Mouse (Mus musculus): ENCODE measurements around the gene Themis3. TPM values are rescaled to one million over a fixed set of nuclear protein-coding genes. Genes with fewer than 3 reads are reported as not detected.
"Not testable (repeated sequence)": the region's sequence is repeated elsewhere in the genome, so short reads cannot be mapped to it uniquely, and the experiment has no call there.

Themis3 gene
- polyA plus RNA-seq, 1 experiment from 2014 or later = not detected

GRCm38 (mm10) chr17:66523396-66523795 lies 71.0 kb downstream of the Themis3 start:
- Histone ChIP-seq H3K27me3 (ENCODE audit: control insufficient read depth, insufficient read depth, low read length) (no peaks in the 10 kb centered on the region), H3K4me1 (replicated peaks; ENCODE audit: control insufficient read depth, insufficient read depth, low read length) (no peaks in the 10 kb centered on the region), H3K27ac (ENCODE audit: low read depth, low read length) (no peak overlapping the region), H3K4me2 (replicated peaks; ENCODE audit: low read depth, low read length) (no peak overlapping the region), H3K9ac (ENCODE audit: low read depth, low read length) (no peak overlapping the region), H3K9me3 (ENCODE audit: control insufficient read depth, low read length) (no peaks in the 10 kb centered on the region), H3K4me3 (ENCODE audit: low read depth, low read length) (no peak overlapping the region), H3K36me3 (ENCODE audit: control insufficient read depth, insufficient read depth, low read length) (no peaks in the 10 kb centered on the region)
- DNase-seq (ENCODE audit: low spot score) (no peak), ATAC-seq (ENCODE audit: low FRiP score) (no peak)
- WGBS = 80% methylated on average over 5 of the region's 5 CpGs

- not testable (repeated sequence) for ATAC-seq (ENCODE audit: low FRiP score); H3K9me3 ChIP-seq (ENCODE audit: control insufficient read depth, low read length)
- 92% methylated on average over 1 of the region's 1 CpGs for WGBS
Observed at GRCm38 (mm10) chr17:66522631-66523030, 71.8 kb downstream of the Themis3 start.

GRCm38 (mm10) chr17:66519554-66520553 lies 74.6 kb downstream of the Themis3 start, which contains the start of gene Rab12:
TSS of gene Rab12 (minus strand) at chr17:66519729.
- H3K27ac ChIP-seq (ENCODE audit: low read depth, low read length) = peak within 1 kb of the TSS; percentile 51; the same call in 1 of the 2 replicates

More at GRCm38 (mm10) chr17:66522631-66523030, 71.8 kb downstream of the Themis3 start:
- not testable (repeated sequence) for DNase-seq (ENCODE audit: low spot score); H3K36me3 ChIP-seq (ENCODE audit: control insufficient read depth, insufficient read depth, low read length); H3K4me2 ChIP-seq (replicated peaks; ENCODE audit: low read depth, low read length); H3K9ac ChIP-seq (ENCODE audit: low read depth, low read length); H3K4me1 ChIP-seq (replicated peaks; ENCODE audit: control insufficient read depth, insufficient read depth, low read length); H3K27ac ChIP-seq (ENCODE audit: low read depth, low read length); H3K27me3 ChIP-seq (ENCODE audit: control insufficient read depth, insufficient read depth, low read length); H3K4me3 ChIP-seq (ENCODE audit: low read depth, low read length)

GRCm38 (mm10) chr17:66518877-66519553 lies 75.4 kb downstream of the Themis3 start:
- Histone ChIP-seq H3K27ac (ENCODE audit: low read depth, low read length) (peak overlapping the region; percentile 51; the same call in 1 of the 2 replicates), H3K9me3 (ENCODE audit: control insufficient read depth, low read length) (no peaks in the 10 kb centered on the region), H3K9ac (ENCODE audit: low read depth, low read length) (peak overlapping the region; percentile 95), H3K4me3 (ENCODE audit: low read depth, low read length) (peak overlapping the region; percentile 98), H3K4me2 (replicated peaks; ENCODE audit: low read depth, low read length) (peak overlapping the region; percentile 75), H3K4me1 (replicated peaks; ENCODE audit: control insufficient read depth, insufficient read depth, low read length) (no peaks in the 10 kb centered on the region), H3K36me3 (ENCODE audit: control insufficient read depth, insufficient read depth, low read length) (no peaks in the 10 kb centered on the region), H3K27me3 (ENCODE audit: control insufficient read depth, insufficient read depth, low read length) (no peaks in the 10 kb centered on the region)
- ATAC-seq (ENCODE audit: low FRiP score) (peak; percentile 73), DNase-seq (ENCODE audit: low spot score) (peak; percentile 58)
- WGBS = under 1% methylated on average over 38 of the region's 57 CpGs

More at GRCm38 (mm10) chr17:66519554-66520553, 74.6 kb downstream of the Themis3 start, which contains the start of gene Rab12:
- Histone ChIP-seq H3K27me3 (ENCODE audit: control insufficient read depth, insufficient read depth, low read length) (no peaks in the 10 kb centered on the region), H3K9me3 (ENCODE audit: control insufficient read depth, low read length) (no peaks in the 10 kb centered on the region), H3K4me3 (ENCODE audit: low read depth, low read length) (peak within 1 kb of the TSS; percentile 98), H3K36me3 (ENCODE audit: control insufficient read depth, insufficient read depth, low read length) (no peaks in the 10 kb centered on the region), H3K4me1 (replicated peaks; ENCODE audit: control insufficient read depth, insufficient read depth, low read length) (no peaks in the 10 kb centered on the region), H3K9ac (ENCODE audit: low read depth, low read length) (peak within 1 kb of the TSS; percentile 95), H3K4me2 (replicated peaks; ENCODE audit: low read depth, low read length) (peak within 1 kb of the TSS; percentile 75)
- 19% methylated on average over 30 of the region's 71 CpGs for WGBS
- peak; percentile 94 for DNase-seq (ENCODE audit: low spot score)
- ATAC-seq (ENCODE audit: low FRiP score) = peak; percentile 95

GRCm38 (mm10) chr17:66516953-66517352 lies 77.5 kb downstream of the Themis3 start:
- Histone ChIP-seq H3K4me3 (ENCODE audit: low read depth, low read length) (no peak overlapping the region), H3K27ac (ENCODE audit: low read depth, low read length) (no peak overlapping the region), H3K9me3 (ENCODE audit: control insufficient read depth, low read length) (no peaks in the 10 kb centered on the region), H3K27me3 (ENCODE audit: control insufficient read depth, insufficient read depth, low read length) (no peaks in the 10 kb centered on the region), H3K9ac (ENCODE audit: low read depth, low read length) (no peak overlapping the region), H3K36me3 (ENCODE audit: control insufficient read depth, insufficient read depth, low read length) (no peaks in the 10 kb centered on the region), H3K4me1 (replicated peaks; ENCODE audit: control insufficient read depth, insufficient read depth, low read length) (0 out of 2 replicates have a peak, but pooled peaks cover 2% of the 10 kb centered on the region), H3K4me2 (replicated peaks; ENCODE audit: low read depth, low read length) (no peak overlapping the region)
- ATAC-seq (ENCODE audit: low FRiP score) = no peak
- WGBS = 88% methylated on average over 4 of the region's 4 CpGs
- no peak for DNase-seq (ENCODE audit: low spot score)

- Histone ChIP-seq H3K4me1 (replicated peaks; ENCODE audit: control insufficient read depth, insufficient read depth, low read length) (0 out of 2 replicates have a peak, but pooled peaks cover 2% of the 10 kb centered on the region), H3K9me3 (ENCODE audit: control insufficient read depth, low read length) (no peaks in the 10 kb centered on the region), H3K9ac (ENCODE audit: low read depth, low read length) (no peak overlapping the region), H3K4me3 (ENCODE audit: low read depth, low read length) (no peak overlapping the region), H3K27me3 (ENCODE audit: control insufficient read depth, insufficient read depth, low read length) (no peaks in the 10 kb centered on the region), H3K27ac (ENCODE audit: low read depth, low read length) (no peak overlapping the region), H3K4me2 (replicated peaks; ENCODE audit: low read depth, low read length) (no peak overlapping the region), H3K36me3 (ENCODE audit: control insufficient read depth, insufficient read depth, low read length) (no peaks in the 10 kb centered on the region)
- no peak for ATAC-seq (ENCODE audit: low FRiP score)
- WGBS = 93% methylated on average over 10 of the region's 10 CpGs
- no peak for DNase-seq (ENCODE audit: low spot score)
Observed at GRCm38 (mm10) chr17:66514288-66514995, 80.0 kb downstream of the Themis3 start.

GRCm38 (mm10) chr17:66512202-66512956 lies 82.0 kb downstream of the Themis3 start:
- Histone ChIP-seq H3K4me1 (replicated peaks; ENCODE audit: control insufficient read depth, insufficient read depth, low read length) (0 out of 2 replicates have a peak, but pooled peaks cover 2% of the 10 kb centered on the region), H3K27me3 (ENCODE audit: control insufficient read depth, insufficient read depth, low read length) (no peaks in the 10 kb centered on the region), H3K27ac (ENCODE audit: low read depth, low read length) (no peak overlapping the region), H3K9ac (ENCODE audit: low read depth, low read length) (no peak overlapping the region), H3K4me2 (replicated peaks; ENCODE audit: low read depth, low read length) (no peak overlapping the region), H3K36me3 (ENCODE audit: control insufficient read depth, insufficient read depth, low read length) (no peaks in the 10 kb centered on the region), H3K9me3 (ENCODE audit: control insufficient read depth, low read length) (no peaks in the 10 kb centered on the region), H3K4me3 (ENCODE audit: low read depth, low read length) (no peak overlapping the region)
- 81% methylated on average over 15 of the region's 15 CpGs for WGBS
- ATAC-seq (ENCODE audit: low FRiP score) = no peak
- DNase-seq (ENCODE audit: low spot score) = no peak

All from hindbrain, embryonic 11.5 days (tissue).